Mouse (Mus musculus): ENCODE measurements around the gene Psd.

Psd gene

DNA sequence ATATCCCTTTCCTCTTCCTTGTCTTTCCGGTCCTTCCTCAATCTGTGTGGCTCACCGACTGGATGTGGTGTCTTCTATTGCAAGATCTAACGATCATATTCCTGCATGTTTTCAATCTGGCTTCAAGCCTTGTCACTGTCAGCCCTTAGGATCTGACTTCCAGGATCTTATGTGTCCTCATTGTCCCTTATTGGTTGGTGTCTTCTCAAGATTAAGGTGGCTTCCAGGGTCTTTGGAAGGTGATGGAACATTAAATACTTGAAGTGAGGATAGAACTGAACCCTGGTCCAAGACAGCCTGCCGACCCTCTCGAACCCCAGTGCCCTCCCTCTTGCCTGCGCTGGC lies 12.0 kb upstream of the Psd start:
- DNase-seq (ENCODE audit: low spot score), result no peak

DNA sequence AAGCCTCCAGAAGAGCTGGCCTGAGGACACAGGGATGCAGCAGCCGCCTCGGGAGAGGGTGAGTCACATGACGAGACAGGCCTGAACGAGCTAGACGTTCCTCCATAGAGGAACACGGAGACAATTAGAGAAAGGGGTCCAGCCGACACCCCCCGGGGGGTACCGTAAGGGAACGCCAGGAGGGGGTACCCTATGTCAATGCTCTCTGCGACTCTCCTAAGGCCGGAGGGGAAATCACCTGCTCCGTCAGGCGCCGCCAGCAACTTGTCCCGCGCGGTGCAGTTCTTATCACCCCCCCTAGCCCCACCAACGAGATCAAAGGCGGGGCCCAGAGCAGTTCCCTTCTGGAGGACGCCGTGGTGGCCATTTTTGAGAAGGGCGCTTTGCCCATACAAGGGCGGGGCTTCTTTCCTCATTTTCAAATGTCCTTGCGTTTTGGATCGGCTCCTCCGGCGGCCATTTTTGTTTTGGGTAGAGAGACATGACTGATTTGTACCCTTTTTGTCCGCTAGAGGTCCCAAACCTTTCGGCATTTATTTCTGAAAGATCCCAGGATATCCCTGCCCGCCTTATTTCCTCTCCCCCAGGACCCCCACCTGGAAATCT lies 11.5 kb upstream of the Psd start, which contains the start of gene Cuedc2:
TSS of gene Cuedc2 (minus strand) at position 372 of the 606 bp plus-strand sequence.
- DNase-seq (ENCODE audit: low spot score), result peak; percentile 99

DNA sequence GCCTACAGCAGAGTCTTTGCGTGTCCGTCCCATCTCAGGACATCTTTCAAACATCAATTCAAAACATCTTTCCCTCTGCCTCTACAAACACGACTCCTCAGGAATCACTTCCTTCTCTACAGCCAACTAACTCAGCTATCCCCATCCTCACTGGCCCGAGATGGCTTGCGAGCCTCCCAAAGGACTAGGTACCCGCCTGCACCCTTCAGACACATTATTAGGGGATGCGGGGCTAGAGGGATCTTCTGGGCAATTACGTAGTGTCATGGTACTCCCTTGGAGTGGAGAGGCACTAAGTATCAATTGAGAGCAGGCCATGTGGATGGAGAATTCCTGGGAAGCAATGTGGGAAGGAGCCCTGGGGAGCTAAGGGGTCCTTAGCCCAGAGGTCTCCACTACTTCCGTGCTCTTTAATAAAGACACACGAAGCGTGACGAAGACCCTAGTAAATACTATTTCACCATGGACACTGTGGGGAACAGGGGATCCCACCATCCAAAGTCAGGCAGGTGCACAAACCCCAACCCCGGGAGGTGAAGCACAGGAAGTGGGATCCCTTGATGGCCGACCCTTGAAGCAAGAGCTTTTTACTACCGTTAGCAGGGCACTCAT lies 10.9 kb upstream of the Psd start:
- DNase-seq (ENCODE audit: low spot score), result no peak

DNA sequence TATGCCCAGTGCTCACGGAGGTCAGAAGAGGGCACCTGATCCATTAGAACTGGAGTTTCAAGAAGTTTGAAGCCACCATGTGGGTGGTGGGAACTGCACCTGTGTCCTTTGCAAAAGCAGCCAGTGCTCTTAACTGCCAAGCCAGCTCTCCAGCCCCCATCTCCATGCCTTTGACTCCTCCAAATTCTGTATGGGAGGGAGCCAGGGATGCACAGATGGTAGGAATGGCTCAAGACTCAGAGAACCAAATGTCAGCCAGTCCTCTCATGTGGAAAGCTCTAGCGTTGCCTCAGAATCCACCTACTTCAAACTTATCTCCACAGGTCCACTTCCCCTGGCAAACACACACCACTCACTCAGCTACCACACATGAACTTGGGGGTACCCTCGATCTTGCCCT lies 7.0 kb upstream of the Psd start:
- DNase-seq (ENCODE audit: low spot score), result no peak

DNA sequence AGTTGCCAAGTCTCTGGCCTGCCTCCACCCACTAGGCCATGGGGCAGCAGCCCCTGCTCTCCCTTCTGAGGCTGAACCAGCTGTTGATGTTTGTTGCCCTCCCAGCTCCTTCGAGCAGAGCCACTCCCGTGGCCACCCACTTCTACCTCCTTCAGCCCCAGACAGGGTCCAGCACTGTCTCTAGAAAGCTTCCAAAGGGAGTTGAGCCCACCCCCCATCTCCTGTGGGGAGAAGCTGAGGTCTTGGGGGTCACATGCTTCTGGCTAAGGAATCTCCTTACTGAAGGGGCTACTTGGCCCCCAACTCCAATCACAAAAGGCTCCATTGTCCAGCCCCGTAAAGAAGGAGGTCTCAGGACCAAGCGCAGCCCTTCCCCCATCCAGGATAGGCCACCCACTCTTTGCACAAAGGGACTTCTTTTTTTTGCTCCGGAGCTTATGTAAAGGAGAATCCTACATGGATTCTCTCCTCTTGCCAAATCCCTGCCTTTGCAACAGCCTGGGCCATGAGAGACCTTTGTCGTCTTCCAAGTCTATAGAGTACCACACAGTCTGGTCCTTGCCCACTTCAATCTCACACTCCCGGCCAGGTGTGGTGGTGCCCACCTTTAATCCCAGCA lies 5.9 kb upstream of the Psd start:
- DNase-seq (ENCODE audit: low spot score), result peak; percentile 33

DNA sequence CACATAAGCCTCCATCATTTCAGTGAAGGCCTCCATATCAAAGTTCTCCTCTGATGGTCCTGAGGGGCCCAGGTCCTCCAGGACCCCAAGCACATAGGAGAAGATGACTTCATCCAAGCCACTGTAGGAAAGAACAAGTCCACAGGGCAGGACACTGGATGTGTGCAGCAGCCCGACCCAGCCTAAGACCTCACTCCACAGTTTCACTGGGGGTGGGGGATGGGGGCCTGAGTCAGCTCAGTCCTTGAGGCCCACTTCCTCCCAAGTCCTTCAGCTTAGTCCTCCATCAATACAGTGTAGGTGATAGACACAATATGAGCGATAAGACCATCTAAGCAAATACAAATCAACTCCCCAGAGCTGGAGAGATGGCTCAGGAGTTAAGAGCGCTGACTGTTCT lies 5.0 kb upstream of the Psd start:
- no peak for DNase-seq (ENCODE audit: low spot score)

DNA sequence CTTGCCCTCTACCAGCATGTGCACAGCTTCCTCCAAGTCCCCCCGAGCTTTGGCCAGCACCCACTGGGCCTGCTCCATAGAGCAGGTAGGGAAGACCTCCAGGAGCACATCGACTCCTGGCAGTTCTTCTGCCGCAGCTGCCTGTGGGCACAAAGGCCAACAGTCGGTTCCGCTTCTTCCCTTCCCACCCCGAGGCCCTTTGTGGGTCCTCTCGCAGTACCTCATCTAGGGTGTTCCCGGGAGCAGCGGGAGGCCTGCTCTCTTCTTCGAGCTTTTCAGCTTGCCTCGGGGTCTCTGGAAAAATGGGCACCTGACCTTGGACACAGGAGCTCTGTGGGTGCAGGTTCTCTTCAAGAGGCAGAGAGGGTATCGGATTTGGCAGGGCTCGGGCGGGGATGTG lies 4.4 kb upstream of the Psd start:
- DNase-seq (ENCODE audit: low spot score), result no peak

DNA sequence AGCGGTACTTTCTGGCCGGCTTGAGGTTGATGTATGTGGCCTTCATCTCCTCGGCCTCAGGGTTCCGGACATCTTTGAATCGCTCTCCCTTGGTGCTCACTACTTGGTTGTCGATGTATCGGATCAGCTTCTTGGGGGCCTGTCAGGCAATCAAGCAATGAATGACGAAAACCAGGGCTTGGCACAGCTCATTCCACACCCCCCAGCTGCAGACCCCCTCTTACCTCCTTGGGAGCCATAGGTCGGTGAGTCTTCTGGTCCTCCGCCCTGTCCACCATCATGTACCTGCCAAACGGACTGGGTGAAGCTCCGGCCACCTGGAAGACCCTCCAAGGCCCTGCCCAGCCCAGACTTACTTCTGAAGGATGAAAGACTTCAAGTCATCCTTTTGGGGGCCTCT lies 3.7 kb upstream of the Psd start:
- DNase-seq (ENCODE audit: low spot score), result no peak

DNA sequence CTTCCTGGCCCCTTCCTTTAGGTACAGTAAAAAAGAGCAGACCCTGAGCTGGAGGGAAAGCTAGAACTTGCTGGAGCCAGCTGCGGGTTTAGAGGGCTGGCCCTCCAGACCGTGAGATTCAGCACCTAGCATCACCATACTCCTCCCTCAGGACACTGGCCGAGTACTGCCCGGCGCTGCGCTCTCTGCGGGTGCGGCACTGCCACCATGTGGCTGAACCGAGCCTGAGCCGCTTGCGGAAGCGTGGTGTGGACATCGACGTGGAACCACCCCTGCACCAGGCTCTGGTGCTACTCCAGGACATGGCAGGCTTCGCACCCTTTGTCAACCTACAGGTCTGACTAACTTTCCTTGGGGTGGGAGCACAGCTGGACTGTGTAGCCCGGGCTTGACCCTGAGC lies 3.0 kb upstream of the Psd start:
- peak; percentile 85 for DNase-seq (ENCODE audit: low spot score)

DNA sequence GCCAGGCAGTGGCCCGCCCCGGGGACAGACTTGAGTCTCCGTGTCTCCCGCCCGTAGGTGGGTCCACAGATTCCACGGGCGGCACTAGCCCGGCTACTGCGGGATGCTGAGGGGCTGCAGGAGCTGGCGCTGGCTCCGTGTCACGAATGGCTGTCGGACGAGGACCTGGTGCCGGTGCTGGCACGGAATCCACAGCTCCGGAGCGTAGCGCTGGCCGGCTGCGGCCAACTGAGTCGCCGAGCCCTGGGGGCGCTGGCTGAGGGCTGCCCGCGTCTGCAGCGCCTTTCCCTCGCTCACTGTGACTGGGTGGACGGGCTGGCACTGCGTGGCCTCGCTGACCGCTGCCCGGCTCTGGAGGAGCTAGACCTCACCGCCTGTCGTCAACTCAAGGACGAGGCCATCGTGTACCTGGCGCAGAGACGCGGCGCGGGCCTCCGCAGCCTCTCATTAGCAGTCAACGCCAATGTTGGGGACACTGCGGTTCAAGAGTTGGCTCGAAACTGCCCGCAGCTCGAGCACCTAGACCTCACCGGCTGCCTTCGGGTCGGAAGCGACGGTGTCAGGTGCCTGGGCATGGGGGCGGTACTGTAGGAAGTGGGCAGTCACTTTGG lies 2.2 kb upstream of the Psd start:
- DNase-seq (ENCODE audit: low spot score), result no peak

DNA sequence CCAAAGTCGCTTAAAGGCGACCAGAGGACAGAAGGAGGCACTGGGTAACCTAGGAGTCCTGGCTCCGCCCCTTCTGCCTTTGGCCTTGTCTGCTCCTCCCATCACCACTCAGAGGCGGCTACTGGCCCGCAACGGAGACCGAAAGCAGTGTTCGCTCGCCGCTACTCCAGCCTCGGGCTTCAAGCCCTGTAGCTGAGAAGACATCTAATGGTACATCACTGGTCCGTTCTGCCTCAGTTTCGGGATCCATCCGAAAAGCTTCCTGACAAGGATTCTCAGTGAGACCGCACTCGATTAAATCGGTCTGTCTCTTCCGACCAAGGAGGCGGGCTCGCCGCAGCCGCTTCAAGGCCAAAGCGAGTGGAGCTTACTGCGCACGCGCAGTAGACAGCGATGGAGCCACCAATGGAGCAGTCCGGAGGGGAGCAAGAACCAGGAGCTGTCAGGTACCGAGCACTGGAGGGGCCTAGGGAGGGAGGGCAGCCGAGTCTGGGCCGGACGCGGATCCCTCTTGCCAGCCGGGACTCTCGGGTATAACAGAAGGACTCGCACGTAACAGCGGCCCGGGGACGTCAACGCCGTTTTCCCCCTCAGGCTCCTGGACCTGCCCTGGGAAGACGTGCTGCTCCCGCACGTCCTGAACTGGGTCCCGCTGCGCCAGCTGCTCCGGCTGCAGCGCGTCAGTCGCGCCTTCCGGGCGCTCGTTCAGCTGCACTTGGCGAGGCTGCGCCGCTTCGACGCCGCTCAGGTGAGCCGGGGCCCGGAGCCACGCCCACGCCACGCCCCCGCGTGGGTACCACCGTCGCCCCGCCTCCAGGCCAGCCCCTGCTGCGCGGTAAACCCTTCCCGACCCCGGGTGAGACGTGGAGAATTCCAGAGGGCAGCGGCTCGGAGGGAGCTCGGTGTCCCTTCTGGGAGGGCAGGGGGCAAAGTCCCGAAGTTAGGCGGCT lies 1.4 kb upstream of the Psd start, which contains the start of gene Fbxl15:
TSS of gene Fbxl15 (plus strand) at position 104 of the 950 bp plus-strand sequence.
- DNase-seq (ENCODE audit: low spot score), result peak; percentile 97

DNA sequence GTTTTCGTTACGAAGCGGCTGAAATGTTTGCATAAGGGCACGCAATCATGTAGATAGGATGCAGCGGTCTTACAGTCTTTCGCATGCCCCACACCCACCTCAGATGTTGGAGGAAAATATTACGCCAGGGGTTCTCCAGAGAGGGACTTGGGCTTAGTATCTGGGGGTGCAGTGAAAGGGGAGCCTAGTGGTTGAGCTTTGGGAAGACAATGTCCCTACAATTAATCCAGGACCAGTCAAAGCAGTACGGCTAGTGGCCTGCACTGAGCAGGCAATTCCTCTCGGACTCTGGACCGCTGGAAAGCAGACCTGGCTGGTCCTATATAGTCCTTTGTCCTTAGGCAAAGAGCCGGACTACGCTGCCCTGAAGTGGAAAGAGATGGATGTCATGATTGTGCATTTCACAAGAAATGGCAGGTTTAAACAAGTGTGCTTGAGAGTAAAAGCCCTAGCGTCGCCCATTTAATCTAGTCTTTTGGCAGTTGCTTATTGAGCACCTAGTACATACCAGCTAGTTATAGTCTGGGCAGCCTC lies 642 bp upstream of the Psd start:
- DNase-seq (ENCODE audit: low spot score), result no peak

DNA sequence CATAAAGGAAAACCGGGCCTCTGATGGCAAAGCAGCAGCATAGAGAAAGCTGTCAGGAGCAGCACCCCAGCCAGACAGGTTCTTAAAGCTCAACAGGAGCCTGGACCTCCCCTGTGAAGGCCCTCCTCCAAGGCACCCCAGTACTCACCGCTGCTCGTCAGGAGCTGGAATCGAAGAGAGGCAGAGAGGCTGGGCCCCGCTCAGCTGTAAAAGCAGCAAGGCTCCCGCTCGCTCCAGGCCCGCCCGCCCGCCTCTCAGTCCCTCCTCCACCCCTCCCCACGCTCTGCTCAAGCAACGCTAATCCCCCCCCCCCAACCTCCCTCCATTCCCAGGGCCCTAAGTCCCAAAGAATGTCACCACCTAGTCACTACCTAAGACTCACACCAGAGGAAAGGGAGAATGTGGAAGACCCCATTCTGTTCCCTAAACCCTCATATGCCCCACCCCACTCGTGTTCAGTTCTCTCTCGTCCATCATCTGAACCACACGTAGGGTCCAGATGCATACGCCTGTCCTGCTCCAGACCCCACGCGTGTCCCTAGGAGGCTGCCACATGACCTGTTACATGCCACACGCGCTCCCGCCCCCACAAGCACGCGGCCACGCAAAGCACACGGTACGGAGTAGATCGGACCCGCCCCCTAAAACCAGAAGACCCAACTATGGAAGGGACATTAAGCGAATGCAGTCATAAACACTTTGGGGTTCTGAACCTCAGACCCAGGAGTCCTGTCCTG lies 769 bp downstream of the Psd start:
- no peak for DNase-seq (ENCODE audit: low spot score)

DNA sequence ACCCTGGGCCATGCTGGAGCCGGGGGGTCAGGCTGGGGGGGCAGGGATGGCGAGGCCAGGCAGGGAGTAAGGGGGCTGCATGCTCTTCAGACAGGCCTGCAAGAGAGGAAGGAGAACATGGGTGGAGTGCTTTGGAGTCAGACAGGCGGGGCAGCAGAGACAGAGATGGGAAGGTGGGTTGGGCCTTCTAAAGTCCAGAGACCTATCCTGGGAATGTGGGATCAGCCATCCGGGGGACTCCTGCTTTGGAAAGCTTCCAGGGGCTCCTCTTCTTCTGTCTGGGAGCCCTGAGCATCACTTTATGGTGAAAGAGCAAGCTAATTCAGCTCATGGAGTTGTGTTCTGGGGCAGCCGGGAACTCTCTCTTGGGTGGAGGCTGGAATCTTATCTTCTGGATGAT lies 2.0 kb downstream of the Psd start:
- DNase-seq (ENCODE audit: low spot score), result no peak

DNA sequence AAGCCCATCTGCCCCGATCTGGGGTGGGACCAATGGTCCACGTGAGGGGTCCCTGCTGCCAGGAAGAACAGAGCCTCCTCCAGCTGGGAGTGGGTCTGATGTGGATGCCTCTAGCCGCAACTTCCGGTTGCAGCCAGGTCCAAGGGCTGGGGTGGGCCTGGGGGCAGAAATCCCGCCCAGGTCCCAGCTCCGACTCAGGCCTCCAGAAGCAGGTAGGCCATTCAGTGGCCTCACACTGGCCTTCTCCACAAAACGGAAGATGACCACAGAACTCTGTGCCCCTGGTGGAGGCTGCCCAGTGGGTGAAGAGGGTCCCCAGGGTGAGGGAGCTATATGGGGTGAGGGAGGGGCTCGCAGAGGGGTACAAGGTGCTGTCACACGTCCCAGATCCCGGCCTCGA lies 2.6 kb downstream of the Psd start:
- no peak for DNase-seq (ENCODE audit: low spot score)

DNA sequence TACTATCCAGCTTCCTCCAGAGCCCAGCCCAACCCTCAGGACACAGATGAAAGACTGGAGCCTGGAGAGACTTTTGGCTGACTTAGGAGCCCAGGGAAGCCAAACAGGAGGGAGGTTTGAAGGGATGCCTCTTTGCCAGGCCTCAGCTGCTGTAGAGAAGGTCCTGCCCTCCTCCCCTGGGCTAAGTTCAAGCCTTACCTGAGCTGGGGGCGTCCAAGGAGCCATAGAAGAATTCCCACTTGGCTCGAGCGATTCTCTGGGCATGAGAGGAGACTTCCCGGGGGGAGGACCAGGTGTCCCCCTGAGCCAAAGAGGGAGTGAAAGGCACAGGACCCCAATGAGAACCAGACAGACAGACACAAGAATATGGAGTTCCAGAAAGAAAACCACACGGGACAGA lies 3.2 kb downstream of the Psd start:
- no peak for DNase-seq (ENCODE audit: low spot score)

DNA sequence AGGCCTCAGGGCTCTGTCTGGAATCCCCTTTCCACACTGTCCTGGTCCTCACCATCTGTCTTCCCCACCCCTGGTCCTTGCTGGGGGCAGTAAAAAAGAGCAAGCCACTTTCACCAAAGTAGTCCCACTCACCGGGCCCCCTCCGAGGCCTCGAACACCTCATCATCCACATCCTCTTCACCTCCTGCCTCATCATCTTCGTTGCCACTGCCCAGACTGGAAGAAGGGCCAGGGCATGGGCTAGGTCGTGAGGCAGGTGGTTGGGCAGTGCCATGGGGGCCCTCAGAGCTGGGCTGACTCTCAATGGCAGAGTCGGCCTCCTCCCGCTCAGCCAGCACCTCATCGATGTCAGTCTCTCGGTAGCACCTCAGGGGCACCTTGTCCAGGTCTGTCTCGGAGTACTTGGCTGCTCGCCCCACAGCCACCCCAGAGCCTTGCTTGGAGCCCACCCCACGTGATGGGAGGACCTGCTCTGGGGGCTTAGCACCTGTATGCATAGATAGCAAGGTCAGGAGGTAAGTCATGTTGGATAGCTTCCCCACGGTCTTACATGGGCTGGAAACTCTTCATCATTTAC lies 3.9 kb downstream of the Psd start:
- no peak for DNase-seq (ENCODE audit: low spot score)

DNA sequence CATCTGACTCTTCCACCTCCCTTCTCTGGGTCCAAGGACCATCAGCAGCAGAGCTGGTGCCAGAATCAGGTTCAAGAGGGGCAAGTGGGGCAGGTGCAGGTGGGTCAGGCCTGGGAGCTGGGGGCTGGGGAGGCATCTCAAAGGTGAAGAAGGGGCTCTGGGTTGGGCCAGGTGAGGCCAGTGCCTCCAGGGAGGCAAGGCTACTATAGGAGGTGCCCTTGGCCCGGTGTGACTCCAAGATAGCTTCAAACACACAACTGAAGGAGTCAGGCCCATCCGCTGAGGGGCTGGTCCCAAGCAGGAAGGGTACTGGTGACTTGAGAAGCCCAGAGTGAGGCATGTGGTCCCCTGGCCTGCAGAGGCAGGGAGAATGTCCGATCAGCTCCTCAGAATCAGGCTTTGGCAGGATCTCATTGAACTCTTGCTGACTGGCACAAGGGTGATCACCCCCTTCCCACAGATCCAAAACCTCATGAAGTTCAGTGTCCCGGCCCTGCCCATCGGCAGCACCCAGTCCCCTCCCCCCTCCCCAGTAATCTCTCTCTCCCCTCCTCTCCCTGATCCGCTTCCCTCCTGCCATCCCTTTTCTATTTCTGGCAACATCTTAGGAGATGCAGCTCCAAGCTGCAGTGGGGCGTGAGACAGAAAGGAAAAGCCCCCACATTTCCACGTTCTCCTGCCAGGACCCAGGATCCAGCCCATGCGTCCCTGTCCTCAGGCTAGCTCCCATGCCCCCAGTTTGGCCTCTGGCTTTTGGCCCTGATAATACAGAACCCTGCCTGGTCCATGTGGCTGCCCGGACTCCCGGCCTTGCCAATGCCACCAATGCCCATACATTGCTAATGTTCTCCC lies 4.6 kb downstream of the Psd start:
- no peak for DNase-seq (ENCODE audit: low spot score)

DNA sequence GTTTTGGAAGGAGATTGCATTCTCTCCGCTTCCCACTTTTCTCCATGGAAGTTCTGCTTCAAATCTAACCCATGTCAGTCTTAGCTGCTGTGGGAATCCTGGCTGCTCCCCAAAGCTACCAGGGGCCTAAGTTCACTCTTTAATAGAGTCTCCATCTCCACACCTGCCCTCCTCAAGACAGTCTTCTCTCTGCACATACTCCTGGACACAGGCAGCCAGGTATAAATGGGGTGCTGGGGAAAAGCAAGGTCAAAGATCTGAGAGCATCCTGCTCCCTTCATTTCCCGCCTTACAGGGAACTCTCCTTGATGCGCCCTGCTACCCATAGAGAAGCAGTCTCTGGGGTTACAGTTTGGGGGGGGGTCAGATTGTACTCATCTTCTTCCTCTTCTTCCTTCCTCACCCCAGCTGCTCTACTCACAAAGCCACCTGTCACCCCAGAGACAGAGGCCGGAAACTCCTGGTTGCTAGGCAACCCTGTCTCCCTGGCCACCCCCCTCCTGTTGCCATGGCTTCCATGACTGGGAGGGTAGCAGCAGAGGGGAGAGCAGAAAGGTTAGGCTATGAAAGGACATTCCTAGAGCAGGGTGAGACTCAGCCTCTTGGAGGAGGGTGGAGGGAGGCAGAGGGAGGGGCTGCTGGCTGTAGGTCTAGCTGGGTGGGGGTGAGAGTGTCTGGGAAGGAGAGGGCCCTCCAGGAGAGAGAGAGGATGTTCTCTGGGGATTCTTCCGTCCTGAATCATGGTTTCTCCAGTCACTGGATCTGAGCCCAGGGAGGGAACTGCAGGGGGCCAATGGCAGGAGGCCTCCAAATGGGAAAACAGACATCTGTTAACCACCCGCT lies 5.6 kb downstream of the Psd start:
- DNase-seq (ENCODE audit: low spot score), result peak; percentile 79

Measured in embryo, embryonic 10.5 days (tissue).